Mouse (Mus musculus) lung, postnatal 25 days (tissue): ENCODE measurements at regions not wholly inside any gene's neighbourhood (a gene's known extent, or its start where the extent isn't known, plus 50 kb on each side); places are given as distances from the start of the nearest gene placed in this dataset.

Source experiments
- DNase-seq: peaks from one replicate; pipeline ENCODE4 v3.0.0; 2022; ENCODE audit warnings: low spot score

GRCm38 (mm10) chr8:47769452-47769851 lies 52.5 kb upstream of the Cldn24 start:
- DNase-seq = no peak

GRCm38 (mm10) chr8:47768751-47769150 lies 53.2 kb upstream of the Cldn24 start:
- DNase-seq = no peak

- peak; percentile 49 for DNase-seq
Measured at GRCm38 (mm10) chr8:47764480-47764879, 50.7 kb upstream of the Cdkn2aip start.

GRCm38 (mm10) chr8:47764068-47764467 lies 50.3 kb upstream of the Cdkn2aip start:
- DNase-seq = peak; percentile 29
